In genomic region chr19:25922052-25922451, GRCm38 (mm10) we compare ENCODE assay signal across 16 mouse cellular contexts.
DNase-seq lines count a peak whose midpoint lies in the region; ATAC-seq and TF ChIP-seq lines count a peak whose summit lies in the region.
"Had no signal": no experiment of that assay in that cellular context is flagged by ENCODE, and none has a peak within 500 bp of the region (broad histone marks: within the 10 kb centered on the region; RNA-seq: fewer than 3 reads in every experiment).

No protein-coding gene starts in this region.

- TF ChIP-seq CTCF in gastrocnemius, adult 2 months (IDR thresholded peaks at IDR 0.05) = no peak

- no peak overlapping the region for H3K4me3 ChIP-seq in liver, embryonic 13.5 days (replicated peaks)
- H3K4me3 ChIP-seq in gastrocnemius, adult 2 months = no peak overlapping the region
- H3K4me3 ChIP-seq: neural tube, embryonic 12.5 days had no signal

- H3K4me2 ChIP-seq in liver, embryonic 13.5 days = no peak overlapping the region
- H3K4me2 ChIP-seq: neural tube, embryonic 12.5 days had no signal

- no peak overlapping the region for H3K27ac ChIP-seq in liver, embryonic 13.5 days
- H3K27ac ChIP-seq in gastrocnemius, adult 2 months = no peak overlapping the region
- H3K27ac ChIP-seq: neural tube, embryonic 12.5 days; stomach, postnatal 0 days had no signal

- 0 out of 2 replicates have a peak, but pooled peaks have one; percentile 41 for ATAC-seq in liver, embryonic 13.5 days (ENCODE audit: low read depth)

- DNase-seq in embryo, embryonic 10.5 days (ENCODE audit: low spot score) = peak; percentile 25
- no peak for DNase-seq in embryo, embryonic 11 days
- DNase-seq in liver, embryonic 13.5 days = no peak
- no peak for DNase-seq in liver
- peak; percentile 37 for DNase-seq in gastrocnemius, adult 2 months
- peak; percentile 18 for DNase-seq in yolk sac, embryonic 10.5 days (ENCODE audit: low spot score)
- no peak for DNase-seq in layer of hippocampus, postnatal 14 days (ENCODE audit: low spot score in 2 of 2)
- DNase-seq: B cell, adult 2 months; cerebellum, adult 2 months; heart, postnatal 4 days; lung, adult 2 months; retina, postnatal 1 day; spleen, adult 18-20 months; thymus, postnatal 36 days had no signal

- no peaks in the 10 kb centered on the region for H3K9me3 ChIP-seq in liver, embryonic 13.5 days (replicated peaks)
- H3K9me3 ChIP-seq: neural tube, embryonic 12.5 days had no signal

- intact Hi-C loops in gastrocnemius, adult 2 months (cut with DNase I) = no loop called here

- H3K9ac ChIP-seq in liver, embryonic 13.5 days = no peak overlapping the region
- H3K9ac ChIP-seq: neural tube, embryonic 12.5 days had no signal

- no peaks in the 10 kb centered on the region for H3K36me3 ChIP-seq in liver, embryonic 13.5 days
- H3K36me3 ChIP-seq: neural tube, embryonic 12.5 days had no signal

- no peaks in the 10 kb centered on the region for H3K4me1 ChIP-seq in liver, embryonic 13.5 days (replicated peaks)

- no peaks in the 10 kb centered on the region for H3K27me3 ChIP-seq in liver, embryonic 13.5 days
- H3K27me3 ChIP-seq: neural tube, embryonic 12.5 days had no signal

Comparison
In these comparisons a context has a peak if more than half of its experiments do, and no peak if none do; other contexts are left out.
1. DNase-seq: peak in embryo, embryonic 10.5 days (single experiment), gastrocnemius, adult 2 months (single experiment) and yolk sac, embryonic 10.5 days (single experiment); none in embryo, embryonic 11 days (single experiment), liver, embryonic 13.5 days (single experiment), liver (single experiment) and layer of hippocampus, postnatal 14 days (0 of 2).